Comparison of ENCODE assay signal across 13 mouse cellular contexts in genomic region chr8:123756901-123757300, GRCm38 (mm10).
"Had no signal": no experiment of that assay in that cellular context is flagged by ENCODE, and none has a peak within 500 bp of the region (broad histone marks: within the 10 kb centered on the region; RNA-seq: fewer than 3 reads in every experiment).

No protein-coding gene starts in this region.

- H3K9ac ChIP-seq: intestine, embryonic 15.5 days; limb, embryonic 13.5 days; liver, embryonic 13.5 days had no signal

- H3K27ac ChIP-seq: intestine, embryonic 15.5 days; layer of hippocampus, adult 2 months; limb, embryonic 10.5 days; limb, embryonic 13.5 days; liver, embryonic 13.5 days had no signal

- ATAC-seq: intestine, embryonic 15.5 days had no signal

- H3K36me3 ChIP-seq: intestine, embryonic 15.5 days; limb, embryonic 10.5 days; limb, embryonic 13.5 days; liver, embryonic 13.5 days had no signal

- H3K27me3 ChIP-seq: intestine, embryonic 15.5 days had no signal

- DNase-seq: kidney, adult 11 months; kidney, adult 9 months; kidney, postnatal 14 days; layer of hippocampus, adult 9-11 months; liver, embryonic 13.5 days; lung, adult 2 months; midbrain, embryonic 14.5 days; thymus, postnatal 25 days had no signal

- H3K4me2 ChIP-seq: intestine, embryonic 15.5 days; limb, embryonic 13.5 days; liver, embryonic 13.5 days; midbrain, embryonic 11.5 days had no signal

- H3K4me3 ChIP-seq: intestine, embryonic 15.5 days; layer of hippocampus, adult 2 months; limb, embryonic 10.5 days; limb, embryonic 13.5 days; liver, embryonic 13.5 days had no signal

- H3K9me3 ChIP-seq: intestine, embryonic 15.5 days; limb, embryonic 10.5 days; limb, embryonic 13.5 days; liver, embryonic 13.5 days had no signal
